Mouse (Mus musculus): Measurements from ENCODE around the gene Elf5. TPM values are rescaled to one million over a fixed set of nuclear protein-coding genes. Genes with fewer than 3 reads are reported as not detected.

Gene Elf5
- polyA plus RNA-seq, 1 experiment from 2014 or later = 0.09 TPM

DNA sequence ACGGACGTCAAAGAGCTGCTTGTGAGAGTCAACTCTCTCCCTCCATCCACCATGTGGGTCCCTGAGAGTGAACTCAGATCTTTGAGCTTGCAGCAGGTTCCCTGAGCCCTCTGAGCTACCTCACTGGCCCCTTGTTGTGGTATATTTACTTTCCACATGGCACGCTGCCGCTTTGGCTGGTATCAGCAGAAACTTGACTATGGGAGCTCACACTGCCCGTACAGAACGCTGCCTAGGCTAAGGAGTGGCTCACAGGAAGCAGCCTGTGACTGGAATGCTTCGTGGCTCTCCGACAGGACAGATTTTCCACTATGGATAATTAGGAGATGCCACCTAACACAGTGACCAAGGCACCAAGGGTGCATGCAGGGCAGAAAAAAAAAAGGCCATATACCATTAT is 49.7 kb downstream of the Elf5 start:
- no peaks in the 10 kb centered on the region for H3K27me3 ChIP-seq (ENCODE audit: control insufficient read depth, insufficient read depth, low read depth, low read length)
- no peak overlapping the region for H3K4me2 ChIP-seq (ENCODE audit: low read depth, low read length)
- 85% methylated on average over 8 of the region's 8 CpGs for WGBS (ENCODE audit: insufficient replicate concordance)
- no peak overlapping the region for H3K27ac ChIP-seq (ENCODE audit: low read length)
- ATAC-seq (ENCODE audit: low read depth) = no peak
- H3K4me3 ChIP-seq (ENCODE audit: low read depth, low read length) = no peak overlapping the region
- no peak overlapping the region for H3K9ac ChIP-seq (ENCODE audit: low read depth, low read length)
- peaks cover 91% of the 10 kb centered on the region for H3K36me3 ChIP-seq (ENCODE audit: control insufficient read depth, insufficient read depth)
- peaks cover 16% of the 10 kb centered on the region for H3K4me1 ChIP-seq (ENCODE audit: control insufficient read depth, low read depth, low read length)
- no peaks in the 10 kb centered on the region for H3K9me3 ChIP-seq (replicated peaks; ENCODE audit: control insufficient read depth, low read length)

DNA sequence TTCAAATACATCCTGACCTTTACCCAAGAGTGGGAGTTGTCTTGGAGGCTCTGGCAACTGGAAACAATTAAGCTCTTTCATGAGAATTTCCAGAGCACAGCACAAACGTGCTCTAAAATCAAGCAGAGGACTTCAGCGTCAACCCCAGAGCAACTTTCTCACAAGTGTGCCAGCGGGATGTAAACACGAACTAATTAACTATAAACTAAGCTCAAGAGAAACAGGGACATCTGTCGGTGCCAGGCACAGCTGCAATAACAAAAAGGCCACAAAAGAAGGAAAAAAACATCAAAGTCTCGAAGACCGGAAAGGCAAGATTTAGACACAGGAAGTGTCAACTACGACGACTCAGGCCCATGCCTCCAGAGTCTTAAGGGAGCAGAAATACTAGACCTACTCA is 50.3 kb downstream of the Elf5 start:
- H3K4me3 ChIP-seq (ENCODE audit: low read depth, low read length) = no peak overlapping the region
- H3K9me3 ChIP-seq (replicated peaks; ENCODE audit: control insufficient read depth, low read length) = no peaks in the 10 kb centered on the region
- 66% methylated on average over 9 of the region's 9 CpGs for WGBS (ENCODE audit: insufficient replicate concordance)
- peaks cover 91% of the 10 kb centered on the region for H3K36me3 ChIP-seq (ENCODE audit: control insufficient read depth, insufficient read depth)
- no peak overlapping the region for H3K27ac ChIP-seq (ENCODE audit: low read length)
- no peak for ATAC-seq (ENCODE audit: low read depth)
- H3K27me3 ChIP-seq (ENCODE audit: control insufficient read depth, insufficient read depth, low read depth, low read length) = no peaks in the 10 kb centered on the region
- no peak overlapping the region for H3K4me2 ChIP-seq (ENCODE audit: low read depth, low read length)
- H3K4me1 ChIP-seq (ENCODE audit: control insufficient read depth, low read depth, low read length) = peaks cover 16% of the 10 kb centered on the region
- no peak overlapping the region for H3K9ac ChIP-seq (ENCODE audit: low read depth, low read length)

DNA sequence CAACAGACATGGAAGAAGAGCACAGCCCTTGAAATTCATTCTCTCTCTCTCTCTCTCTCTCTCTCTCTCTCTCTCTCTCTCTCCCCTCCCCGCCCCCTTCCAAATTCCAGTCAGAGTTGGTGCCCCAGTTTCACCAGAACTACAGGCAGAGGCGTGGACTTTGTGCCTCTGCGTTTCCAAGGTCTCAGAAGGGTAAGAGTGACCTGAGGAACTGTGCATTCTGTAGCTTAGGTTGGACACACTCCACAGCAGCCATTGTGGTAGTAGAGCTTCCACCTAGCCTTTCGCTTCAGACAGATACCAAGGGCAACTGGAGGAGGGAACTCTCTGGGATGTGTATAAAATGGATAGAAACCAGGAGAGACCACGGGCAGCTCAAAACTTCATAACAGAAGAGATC is 51.3 kb downstream of the Elf5 start:
- Histone ChIP-seq H3K4me2 (ENCODE audit: low read depth, low read length) (no peak overlapping the region), H3K36me3 (ENCODE audit: control insufficient read depth, insufficient read depth) (peaks cover 93% of the 10 kb centered on the region), H3K9me3 (replicated peaks; ENCODE audit: control insufficient read depth, low read length) (no peaks in the 10 kb centered on the region), H3K27me3 (ENCODE audit: control insufficient read depth, insufficient read depth, low read depth, low read length) (no peaks in the 10 kb centered on the region), H3K9ac (ENCODE audit: low read depth, low read length) (no peak overlapping the region), H3K27ac (ENCODE audit: low read length) (no peak overlapping the region), H3K4me3 (ENCODE audit: low read depth, low read length) (no peak overlapping the region), H3K4me1 (ENCODE audit: control insufficient read depth, low read depth, low read length) (peaks cover 16% of the 10 kb centered on the region)
- ATAC-seq (ENCODE audit: low read depth) = no peak
- WGBS (ENCODE audit: insufficient replicate concordance) = 92% methylated on average over 5 of the region's 5 CpGs

- Histone ChIP-seq H3K4me1 (ENCODE audit: control insufficient read depth, low read depth, low read length) (peaks cover 14% of the 10 kb centered on the region), H3K4me2 (ENCODE audit: low read depth, low read length) (no peak overlapping the region), H3K36me3 (ENCODE audit: control insufficient read depth, insufficient read depth) (peaks cover 92% of the 10 kb centered on the region), H3K9ac (ENCODE audit: low read depth, low read length) (no peak overlapping the region), H3K27ac (ENCODE audit: low read length) (no peak overlapping the region), H3K27me3 (ENCODE audit: control insufficient read depth, insufficient read depth, low read depth, low read length) (no peaks in the 10 kb centered on the region), H3K9me3 (replicated peaks; ENCODE audit: control insufficient read depth, low read length) (no peaks in the 10 kb centered on the region), H3K4me3 (ENCODE audit: low read depth, low read length) (no peak overlapping the region)
- ATAC-seq (ENCODE audit: low read depth) = no peak
- 93% methylated on average over 8 of the region's 8 CpGs for WGBS (ENCODE audit: insufficient replicate concordance)
Measured at GRCm38 (mm10) chr2:103464524-103464923, 53.0 kb downstream of the Elf5 start.

DNA sequence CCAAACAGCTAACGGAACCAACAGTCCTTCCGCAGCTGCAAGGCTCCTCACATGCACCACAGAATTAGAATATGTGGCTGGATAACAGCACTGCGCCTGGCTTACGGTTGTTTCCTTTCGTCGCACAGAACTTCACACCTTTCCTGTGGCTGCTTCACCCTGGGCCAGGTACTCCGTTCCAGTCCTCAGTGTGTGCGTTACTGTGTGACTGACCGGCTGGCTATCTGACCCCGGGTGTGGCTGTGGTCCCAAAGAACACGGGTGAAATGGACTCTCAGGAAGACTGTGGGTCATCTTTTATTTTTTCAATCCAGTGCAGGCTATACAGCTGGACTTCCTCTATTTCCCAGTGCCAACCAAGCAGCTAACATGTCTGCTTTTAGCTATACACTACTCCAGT is 53.9 kb downstream of the Elf5 start:
- Histone ChIP-seq H3K27ac (ENCODE audit: low read length) (no peak overlapping the region), H3K9ac (ENCODE audit: low read depth, low read length) (no peak overlapping the region), H3K4me1 (ENCODE audit: control insufficient read depth, low read depth, low read length) (peaks cover 5% of the 10 kb centered on the region), H3K4me3 (ENCODE audit: low read depth, low read length) (no peak overlapping the region), H3K4me2 (ENCODE audit: low read depth, low read length) (no peak overlapping the region), H3K36me3 (ENCODE audit: control insufficient read depth, insufficient read depth) (peaks cover 92% of the 10 kb centered on the region), H3K9me3 (replicated peaks; ENCODE audit: control insufficient read depth, low read length) (no peaks in the 10 kb centered on the region), H3K27me3 (ENCODE audit: control insufficient read depth, insufficient read depth, low read depth, low read length) (no peaks in the 10 kb centered on the region)
- 87% methylated on average over 11 of the region's 11 CpGs for WGBS (ENCODE audit: insufficient replicate concordance)
- ATAC-seq (ENCODE audit: low read depth) = no peak

- ATAC-seq (ENCODE audit: low read depth) = no peak
- 79% methylated on average over 3 of the region's 3 CpGs for WGBS (ENCODE audit: insufficient replicate concordance)
Measured at GRCm38 (mm10) chr2:103466272-103466671, 54.8 kb downstream of the Elf5 start.

GRCm38 (mm10) chr2:103466984-103467588 is 55.6 kb downstream of the Elf5 start:
- Histone ChIP-seq H3K36me3 (ENCODE audit: control insufficient read depth, insufficient read depth) (peaks cover 92% of the 10 kb centered on the region), H3K27me3 (ENCODE audit: control insufficient read depth, insufficient read depth, low read depth, low read length) (no peaks in the 10 kb centered on the region), H3K27ac (ENCODE audit: low read length) (peak overlapping the region; percentile 24; the same call in 1 of the 2 replicates)

More at GRCm38 (mm10) chr2:103466272-103466671, 54.8 kb downstream of the Elf5 start:
- Histone ChIP-seq H3K4me3 (ENCODE audit: low read depth, low read length) (no peak overlapping the region), H3K27me3 (ENCODE audit: control insufficient read depth, insufficient read depth, low read depth, low read length) (no peaks in the 10 kb centered on the region), H3K27ac (ENCODE audit: low read length) (no peak overlapping the region), H3K9me3 (replicated peaks; ENCODE audit: control insufficient read depth, low read length) (no peaks in the 10 kb centered on the region), H3K9ac (ENCODE audit: low read depth, low read length) (no peak overlapping the region), H3K4me2 (ENCODE audit: low read depth, low read length) (no peak overlapping the region), H3K36me3 (ENCODE audit: control insufficient read depth, insufficient read depth) (peaks cover 93% of the 10 kb centered on the region), H3K4me1 (ENCODE audit: control insufficient read depth, low read depth, low read length) (peaks cover 3% of the 10 kb centered on the region; the same call in 1 of the 2 replicates)

GRCm38 (mm10) chr2:103473362-103473761 is 61.9 kb downstream of the Elf5 start:
- H3K4me2 ChIP-seq (ENCODE audit: low read depth, low read length) = no peak overlapping the region
- no peaks in the 10 kb centered on the region for H3K9me3 ChIP-seq (replicated peaks; ENCODE audit: control insufficient read depth, low read length)
- no peak overlapping the region for H3K27ac ChIP-seq (ENCODE audit: low read length)
- WGBS (ENCODE audit: insufficient replicate concordance) = 87% methylated on average over 3 of the region's 3 CpGs
- no peaks in the 10 kb centered on the region for H3K27me3 ChIP-seq (ENCODE audit: control insufficient read depth, insufficient read depth, low read depth, low read length)
- H3K4me3 ChIP-seq (ENCODE audit: low read depth, low read length) = no peak overlapping the region
- H3K36me3 ChIP-seq (ENCODE audit: control insufficient read depth, insufficient read depth) = peaks cover 79% of the 10 kb centered on the region
- H3K9ac ChIP-seq (ENCODE audit: low read depth, low read length) = no peak overlapping the region
- peaks cover 13% of the 10 kb centered on the region for H3K4me1 ChIP-seq (ENCODE audit: control insufficient read depth, low read depth, low read length)
- ATAC-seq (ENCODE audit: low read depth) = no peak

More at GRCm38 (mm10) chr2:103466984-103467588, 55.6 kb downstream of the Elf5 start:
- H3K9me3 ChIP-seq (replicated peaks; ENCODE audit: control insufficient read depth, low read length) = no peaks in the 10 kb centered on the region
- peaks cover 3% of the 10 kb centered on the region; the same call in 1 of the 2 replicates for H3K4me1 ChIP-seq (ENCODE audit: control insufficient read depth, low read depth, low read length)
- no peak overlapping the region for H3K4me2 ChIP-seq (ENCODE audit: low read depth, low read length)
- H3K9ac ChIP-seq (ENCODE audit: low read depth, low read length) = no peak overlapping the region
- 69% methylated on average over 10 of the region's 10 CpGs for WGBS (ENCODE audit: insufficient replicate concordance)
- no peak overlapping the region for H3K4me3 ChIP-seq (ENCODE audit: low read depth, low read length)
- ATAC-seq (ENCODE audit: low read depth) = peak; percentile 75

GRCm38 (mm10) chr2:103476180-103476579 is 64.7 kb downstream of the Elf5 start:
- H3K4me1 ChIP-seq (ENCODE audit: control insufficient read depth, low read depth, low read length) = peaks cover 35% of the 10 kb centered on the region

More at GRCm38 (mm10) chr2:103476180-103476579, 64.7 kb downstream of the Elf5 start:
- Histone ChIP-seq H3K27ac (ENCODE audit: low read length) (no peak overlapping the region), H3K4me3 (ENCODE audit: low read depth, low read length) (no peak overlapping the region), H3K4me2 (ENCODE audit: low read depth, low read length) (no peak overlapping the region), H3K9ac (ENCODE audit: low read depth, low read length) (no peak overlapping the region), H3K27me3 (ENCODE audit: control insufficient read depth, insufficient read depth, low read depth, low read length) (no peaks in the 10 kb centered on the region), H3K9me3 (replicated peaks; ENCODE audit: control insufficient read depth, low read length) (no peaks in the 10 kb centered on the region), H3K36me3 (ENCODE audit: control insufficient read depth, insufficient read depth) (peaks cover 51% of the 10 kb centered on the region)
- ATAC-seq (ENCODE audit: low read depth) = no peak
- WGBS (ENCODE audit: insufficient replicate concordance) = 75% methylated on average over 2 of the region's 2 CpGs
